Mouse (Mus musculus): Measurements from ENCODE around the gene Pdp2.

Gene Pdp2

DNA sequence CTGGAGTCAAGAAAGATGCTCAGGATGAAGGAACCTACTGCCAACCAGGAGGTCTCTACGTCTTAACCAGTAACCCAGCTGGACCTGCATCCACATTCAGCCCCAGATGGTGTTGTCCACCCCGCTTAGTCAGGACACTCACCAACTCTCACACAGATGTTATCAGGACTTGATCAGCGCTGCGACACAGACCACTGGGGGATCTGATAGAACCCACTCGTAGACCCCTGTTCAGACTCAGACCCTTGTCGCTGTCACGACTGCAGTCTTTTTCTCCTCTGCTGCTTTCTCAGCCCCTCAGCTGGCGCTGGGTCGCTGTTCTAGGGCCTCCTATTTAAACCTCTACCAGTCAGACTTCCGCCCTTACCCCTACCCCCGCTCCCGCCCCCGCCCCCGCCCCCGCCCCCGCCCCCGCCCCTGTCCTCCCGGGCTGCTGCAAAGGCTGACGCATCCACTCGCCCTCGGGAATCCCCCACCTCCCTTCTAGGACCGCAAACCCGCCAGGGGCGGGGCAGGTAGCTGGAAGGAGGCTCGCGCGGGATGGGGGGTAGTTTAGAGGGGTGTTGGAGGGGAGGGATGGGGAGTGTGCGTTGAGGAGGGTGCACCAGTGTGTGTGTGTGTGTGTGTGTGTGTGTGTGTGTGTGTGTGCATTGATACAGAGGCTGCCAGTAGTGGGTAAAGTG, 39.9 kb downstream of the Pdp2 start, which contains the start of gene Rrad:
Gene Rrad (minus strand): TSS at position 347 of the 683 bp plus-strand sequence.
- in situ Hi-C loops (cut with MboI, MseI), result loop anchor here (25.0 kb wide), 2 partner anchors 631 to 1431 kb away; partner anchors contain the start of genes B3gnt9, Fbxl8, Hsf4 and Nfatc3

DNA sequence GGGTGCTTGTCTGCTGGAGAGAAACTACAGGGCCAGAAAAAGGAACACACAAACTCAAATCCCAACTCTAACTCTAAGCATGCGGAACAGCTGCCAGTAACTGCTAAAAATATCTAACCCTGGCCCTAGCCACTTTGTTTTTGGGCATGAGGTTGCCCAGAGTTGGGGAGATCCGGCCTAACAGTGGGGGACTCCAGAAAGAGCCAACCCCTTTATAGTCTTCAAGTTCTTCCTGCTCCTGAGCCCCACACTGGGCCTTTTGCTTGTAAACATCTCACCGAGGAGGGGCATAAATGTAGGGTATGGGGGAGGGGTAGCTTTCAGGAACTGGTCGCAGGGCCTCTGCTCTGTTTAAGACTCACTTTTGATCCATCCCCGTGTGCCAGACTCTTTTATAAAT, 40.7 kb downstream of the Pdp2 start:
- in situ Hi-C loops (cut with MboI, MseI), result loop anchor here (25.0 kb wide), 2 partner anchors 630 to 1430 kb away; partner anchors contain the start of genes B3gnt9, Fbxl8, Hsf4 and Nfatc3

DNA sequence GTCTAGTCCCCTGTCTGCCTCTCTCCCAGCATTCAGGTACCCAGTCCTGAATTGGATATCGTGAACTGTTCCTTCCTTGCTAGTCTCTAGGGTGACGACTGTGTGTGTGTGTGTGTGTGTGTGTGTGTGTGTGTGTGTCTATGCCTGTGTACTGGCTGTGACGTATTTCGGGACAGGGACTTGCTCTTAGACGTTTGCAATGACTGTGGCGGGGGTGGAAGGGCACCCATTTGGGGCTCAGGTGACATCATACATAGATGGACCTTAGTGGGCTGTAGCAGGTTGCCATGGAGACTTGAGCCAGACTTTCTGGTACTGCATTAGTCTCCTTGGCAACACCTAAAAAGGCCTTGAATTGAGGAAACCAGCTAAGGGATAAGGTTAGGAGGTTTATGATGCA, 41.2 kb downstream of the Pdp2 start:
- in situ Hi-C loops (cut with MboI, MseI), result loop anchor here (25.0 kb wide), 2 partner anchors 630 to 1430 kb away; partner anchors contain the start of genes B3gnt9, Fbxl8, Hsf4 and Nfatc3

GRCm38 (mm10) chr8:104633156-104633744, 42.0 kb downstream of the Pdp2 start:
- in situ Hi-C loops (cut with MboI, MseI), result loop anchor here (25.0 kb wide), 2 partner anchors 629 to 1429 kb away; partner anchors contain the start of genes B3gnt9, Fbxl8, Hsf4 and Nfatc3

- in situ Hi-C loops (cut with MboI, MseI), result loop anchor here (25.0 kb wide), 2 partner anchors 627 to 1427 kb away; partner anchors contain the start of genes B3gnt9, Fbxl8, Hsf4 and Nfatc3
These were observed 43.9 kb downstream of the Pdp2 start for GRCm38 (mm10) chr8:104635004-104635710.

DNA sequence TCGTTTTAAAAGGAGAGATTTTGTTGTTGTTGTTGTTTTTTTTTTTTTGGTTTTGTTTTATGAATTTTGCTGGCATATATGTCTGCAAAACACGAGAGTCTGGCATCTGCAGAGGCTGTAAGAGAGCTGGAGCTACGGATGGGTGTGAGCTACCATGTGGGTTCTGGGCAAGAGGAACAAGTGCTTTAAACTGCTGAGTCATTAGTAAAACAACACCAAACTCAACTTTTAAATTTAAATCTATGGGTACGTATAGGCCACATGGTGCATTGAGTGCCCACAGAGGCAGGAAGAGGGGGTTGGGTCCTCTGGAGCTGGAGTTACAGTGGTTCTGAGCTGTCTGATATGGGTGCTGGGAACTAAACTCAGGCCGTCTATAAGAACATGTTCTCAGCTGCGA, 46.8 kb downstream of the Pdp2 start:
- in situ Hi-C loops (cut with MboI, MseI), result loop anchor here (25.0 kb wide), 2 partner anchors 624 to 1424 kb away; partner anchors contain the start of genes B3gnt9, Fbxl8, Hsf4 and Nfatc3

- in situ Hi-C loops (cut with MboI, MseI), result loop anchor here (25.0 kb wide), 2 partner anchors 622 to 1422 kb away; partner anchors contain the start of genes B3gnt9, Fbxl8, Hsf4 and Nfatc3
These were observed 49.0 kb downstream of the Pdp2 start for GRCm38 (mm10) chr8:104640241-104640640.

GRCm38 (mm10) chr8:104640831-104641370, 49.6 kb downstream of the Pdp2 start:
- in situ Hi-C loops (cut with MboI, MseI), result loop anchor here (25.0 kb wide), 2 partner anchors 621 to 1421 kb away; partner anchors contain the start of genes B3gnt9, Fbxl8, Hsf4 and Nfatc3

GRCm38 (mm10) chr8:104641426-104642323, 50.4 kb downstream of the Pdp2 start, which contains the start of gene Ciao2b:
Ciao2b (minus strand) TSS chr8:104641965.
- in situ Hi-C loops (cut with MboI, MseI), result loop anchor here (25.0 kb wide), 2 partner anchors 621 to 1421 kb away; partner anchors contain the start of genes B3gnt9, Fbxl8, Hsf4 and Nfatc3

GRCm38 (mm10) chr8:104642324-104642654, 51.0 kb downstream of the Pdp2 start:
- in situ Hi-C loops (cut with MboI, MseI), result loop anchor here (25.0 kb wide), 2 partner anchors 620 to 1420 kb away; partner anchors contain the start of genes B3gnt9, Fbxl8, Hsf4 and Nfatc3

DNA sequence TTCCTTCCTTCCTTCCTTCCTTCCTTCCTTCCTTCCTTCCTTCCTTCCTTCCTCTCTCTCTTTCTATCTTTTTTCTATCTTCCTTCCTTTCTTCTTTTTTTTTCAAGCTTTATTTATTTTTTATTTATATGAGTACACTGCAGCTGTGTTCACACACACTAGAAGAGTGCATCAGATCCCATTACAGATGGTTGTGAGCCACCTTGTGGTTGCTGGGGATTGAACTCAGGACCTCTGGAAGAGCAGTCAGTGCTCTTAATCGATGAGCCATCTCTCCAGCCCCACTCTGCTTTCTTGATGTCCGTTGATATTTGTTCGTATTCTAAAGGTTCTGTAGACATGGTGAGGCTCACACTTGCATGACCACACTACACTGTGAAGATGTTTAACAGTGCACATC, 52.9 kb downstream of the Pdp2 start:
- in situ Hi-C loops (cut with MboI, MseI), result loop anchor here (25.0 kb wide), 2 partner anchors 618 to 1418 kb away; partner anchors contain the start of genes B3gnt9, Fbxl8, Hsf4 and Nfatc3
